Mouse (Mus musculus) lung, embryonic 16.5 days (tissue): ENCODE results near the gene Cic. TPM values are rescaled to one million over a fixed set of nuclear protein-coding genes. Genes with fewer than 3 reads are reported as not detected.

Source experiments
- ATAC-seq: fragments of 200-750 bp; cut with Nextera tagmentation; 2 replicates; pipeline ENCODE4 v1.8.0; 2017; ENCODE audit warnings: low read depth, mild to moderate bottlenecking, moderate library complexity
- H3K27ac ChIP-seq: fragments of 300-500 bp; sonication (generic); 2 replicates; pipeline ENCODE4 v1.5.1; 2014; ENCODE audit warnings: mild to moderate bottlenecking, control low read depth, low read length
- H3K27me3 ChIP-seq: fragments of 300-500 bp; sonication (generic); 2 replicates; pipeline ENCODE4 v1.6.1; 2014; ENCODE audit warnings: low read depth, low read length, mixed read lengths; ENCODE audit not compliant: control insufficient read depth, insufficient read depth
- H3K36me3 ChIP-seq: fragments of 300-500 bp; sonication (generic); 2 replicates; pipeline ENCODE4 v1.6.1; 2014; ENCODE audit warnings: low read length; ENCODE audit not compliant: control insufficient read depth, insufficient read depth
- H3K4me1 ChIP-seq: fragments of 300-500 bp; sonication (generic); replicated peaks from 2 replicates; pipeline ENCODE4 v1.6.1; 2014; ENCODE audit warnings: low read length, mixed read lengths; ENCODE audit not compliant: control insufficient read depth, insufficient read depth
- H3K4me2 ChIP-seq: fragments of 300-500 bp; sonication (generic); 2 replicates; pipeline ENCODE4 v1.6.1; 2014; ENCODE audit warnings: low read depth, low read length, control low read depth
- H3K4me3 ChIP-seq: fragments of 300-500 bp; sonication (generic); 2 replicates; pipeline ENCODE4 v1.5.1; 2014; ENCODE audit warnings: mild to moderate bottlenecking, low read length, control low read depth
- H3K9ac ChIP-seq: fragments of 300-500 bp; sonication (generic); 2 replicates; pipeline ENCODE4 v1.6.1; 2014; ENCODE audit warnings: low read length, control low read depth
- H3K9me3 ChIP-seq: fragments of 300-500 bp; sonication (generic); 2 replicates; pipeline ENCODE4 v1.6.1; 2016; ENCODE audit warnings: low read length; ENCODE audit not compliant: control insufficient read depth
- WGBS: fragments of 180-500 bp; shearing (Covaris S2); extraction: QIAGEN DNeasy Blood & Tissue Kit; methylation state at CpG from one replicate; pipeline ENCODE4 v1.1.7; 2014; 5-methylcytosine and 5-hydroxymethylcytosine counted together
- polyA plus RNA-seq: library from polyadenylated mRNA; unstranded; fragments of >200 nt; fragmentation: Nextera tagmentation; extraction: Ambion mirVana; gene quantifications from 2 replicates; pipeline ENCODE4 v1.2.1, GENCODE M21; 2015

Cic gene
- polyA plus RNA-seq, 1 experiment from 2014 or later = 23.5 TPM

GRCm38 (mm10) chr7:25286989-25287388 is 19.5 kb downstream of the Cic start:
- WGBS = 74% methylated on average over 8 of the region's 8 CpGs
- Histone ChIP-seq H3K9me3 (no peaks in the 10 kb centered on the region), H3K27ac (no peak overlapping the region), H3K4me2 (no peak overlapping the region), H3K27me3 (no peaks in the 10 kb centered on the region), H3K9ac (no peak overlapping the region), H3K36me3 (peaks cover 70% of the 10 kb centered on the region), H3K4me3 (no peak overlapping the region), H3K4me1 (peaks cover 19% of the 10 kb centered on the region)
- ATAC-seq = no peak

DNA sequence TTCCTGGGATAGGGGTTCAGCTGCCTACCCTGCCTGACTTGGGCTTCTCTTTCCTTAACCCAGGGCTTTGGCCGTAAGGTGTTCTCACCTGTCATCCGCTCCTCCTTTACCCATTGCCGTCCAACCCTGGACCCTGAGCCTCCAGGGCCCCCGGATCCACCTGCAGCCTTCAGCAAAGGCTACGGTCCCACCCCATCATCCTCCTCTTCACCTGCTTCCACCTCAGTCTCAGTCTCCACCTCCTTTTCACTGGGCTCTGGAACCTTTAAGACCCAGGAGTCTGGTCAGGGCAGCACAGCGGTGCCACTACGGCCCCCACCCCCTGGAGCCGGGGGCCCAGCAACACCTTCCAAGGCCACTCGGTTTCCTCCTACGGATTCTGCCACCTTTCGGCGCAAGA is 20.5 kb downstream of the Cic start:
- Histone ChIP-seq H3K27ac (no peak overlapping the region), H3K9me3 (no peaks in the 10 kb centered on the region), H3K4me2 (no peak overlapping the region), H3K4me1 (peaks cover 17% of the 10 kb centered on the region), H3K36me3 (peaks cover 78% of the 10 kb centered on the region), H3K27me3 (no peaks in the 10 kb centered on the region), H3K4me3 (no peak overlapping the region), H3K9ac (no peak overlapping the region)
- 89% methylated on average over 12 of the region's 12 CpGs for WGBS
- ATAC-seq = no peak

DNA sequence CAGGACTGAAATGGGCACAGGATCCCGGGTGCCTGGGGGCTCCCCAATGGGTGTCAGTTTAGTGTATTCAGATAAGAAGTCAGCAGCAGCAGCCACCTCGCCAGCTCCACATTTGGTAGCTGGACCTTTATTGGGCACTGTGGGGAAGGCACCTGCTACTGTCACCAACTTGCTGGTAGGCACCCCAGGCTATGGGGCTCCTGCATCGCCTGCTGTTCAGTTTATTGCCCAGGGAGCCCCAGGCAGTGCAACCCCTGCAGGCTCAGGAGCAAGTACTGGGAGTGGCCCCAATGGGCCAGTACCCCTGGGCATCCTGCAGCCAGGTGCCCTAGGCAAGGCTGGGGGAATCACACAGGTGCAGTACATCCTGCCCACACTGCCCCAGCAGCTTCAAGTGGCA is 21.2 kb downstream of the Cic start:
- H3K4me2 ChIP-seq = no peak overlapping the region
- no peak overlapping the region for H3K9ac ChIP-seq
- no peaks in the 10 kb centered on the region for H3K27me3 ChIP-seq
- no peaks in the 10 kb centered on the region for H3K9me3 ChIP-seq
- H3K4me1 ChIP-seq = peaks cover 10% of the 10 kb centered on the region
- H3K36me3 ChIP-seq = peaks cover 84% of the 10 kb centered on the region
- no peak for ATAC-seq
- no peak overlapping the region for H3K27ac ChIP-seq
- H3K4me3 ChIP-seq = no peak overlapping the region
- WGBS = 87% methylated on average over 3 of the region's 3 CpGs

DNA sequence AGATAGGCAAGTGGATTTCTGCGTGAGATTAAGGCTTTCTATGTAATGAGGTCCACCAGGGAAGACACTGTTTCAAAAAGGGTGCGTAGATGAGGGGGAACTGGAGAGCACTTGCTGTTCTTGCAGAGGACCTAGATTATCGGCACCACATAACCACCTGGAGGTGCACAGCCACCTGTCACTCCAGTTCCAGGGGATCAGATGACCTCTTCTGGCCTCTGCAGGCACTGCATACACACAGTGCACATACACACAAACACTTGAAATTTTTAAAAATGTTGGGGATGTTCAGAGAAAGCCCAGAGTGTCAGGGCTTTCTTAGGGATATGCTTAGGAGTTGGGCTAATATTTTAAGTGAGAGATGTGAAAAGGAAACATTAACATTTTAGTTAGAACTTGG is 22.4 kb downstream of the Cic start:
- Histone ChIP-seq H3K9me3 (no peaks in the 10 kb centered on the region), H3K27ac (no peak overlapping the region), H3K9ac (no peak overlapping the region), H3K4me2 (no peak overlapping the region), H3K36me3 (peaks cover 90% of the 10 kb centered on the region), H3K4me1 (no peaks in the 10 kb centered on the region), H3K4me3 (no peak overlapping the region), H3K27me3 (no peaks in the 10 kb centered on the region)
- 92% methylated on average over 3 of the region's 3 CpGs for WGBS
- ATAC-seq = no peak

- 93% methylated on average over 1 of the region's 1 CpGs for WGBS
- 0 out of 2 replicates have a peak, but pooled peaks have one; percentile 5 for ATAC-seq
- H3K36me3 ChIP-seq = peaks cover 84% of the 10 kb centered on the region
- no peak overlapping the region for H3K27ac ChIP-seq
- H3K27me3 ChIP-seq = no peaks in the 10 kb centered on the region
- H3K9me3 ChIP-seq = no peaks in the 10 kb centered on the region
- H3K9ac ChIP-seq = no peak overlapping the region
- H3K4me2 ChIP-seq = no peak overlapping the region
- no peak overlapping the region for H3K4me3 ChIP-seq
- H3K4me1 ChIP-seq = no peaks in the 10 kb centered on the region
These were observed 23.0 kb downstream of the Cic start for GRCm38 (mm10) chr7:25290463-25290862.

GRCm38 (mm10) chr7:25290911-25291310 is 23.4 kb downstream of the Cic start:
- Histone ChIP-seq H3K4me3 (no peak overlapping the region), H3K9me3 (no peaks in the 10 kb centered on the region), H3K36me3 (peaks cover 80% of the 10 kb centered on the region), H3K4me1 (no peaks in the 10 kb centered on the region; the same call in 1 of the 2 replicates), H3K9ac (no peak overlapping the region), H3K27ac (no peak overlapping the region), H3K27me3 (no peaks in the 10 kb centered on the region), H3K4me2 (no peak overlapping the region)
- ATAC-seq = peak; percentile 16; the same call in 1 of the 2 replicates
- WGBS = 80% methylated on average over 2 of the region's 2 CpGs

DNA sequence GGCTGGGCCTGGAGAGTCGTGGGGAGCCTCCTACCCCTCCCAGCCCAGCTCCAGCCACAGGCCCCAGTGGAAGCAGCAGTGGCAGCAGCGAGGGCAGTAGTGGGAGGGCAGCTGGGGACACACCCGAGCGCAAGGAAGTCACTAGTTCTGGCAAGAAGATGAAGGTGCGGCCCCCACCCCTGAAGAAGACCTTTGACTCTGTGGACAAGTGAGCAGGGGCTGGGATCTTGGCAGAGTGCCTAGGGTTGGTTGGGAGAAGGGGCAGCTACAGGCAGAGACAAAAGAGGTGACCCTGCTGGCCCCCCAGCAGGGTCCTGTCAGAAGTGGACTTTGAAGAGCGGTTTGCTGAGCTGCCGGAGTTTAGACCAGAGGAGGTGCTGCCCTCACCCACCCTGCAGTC is 24.6 kb downstream of the Cic start:
- Histone ChIP-seq H3K9ac (no peak overlapping the region), H3K27me3 (no peaks in the 10 kb centered on the region), H3K4me3 (no peak overlapping the region), H3K36me3 (peaks cover 69% of the 10 kb centered on the region), H3K27ac (no peak overlapping the region), H3K4me2 (no peak overlapping the region), H3K9me3 (no peaks in the 10 kb centered on the region), H3K4me1 (peaks cover 10% of the 10 kb centered on the region)
- no peak for ATAC-seq
- 61% methylated on average over 7 of the region's 7 CpGs for whole genome bisulfite sequencing

DNA sequence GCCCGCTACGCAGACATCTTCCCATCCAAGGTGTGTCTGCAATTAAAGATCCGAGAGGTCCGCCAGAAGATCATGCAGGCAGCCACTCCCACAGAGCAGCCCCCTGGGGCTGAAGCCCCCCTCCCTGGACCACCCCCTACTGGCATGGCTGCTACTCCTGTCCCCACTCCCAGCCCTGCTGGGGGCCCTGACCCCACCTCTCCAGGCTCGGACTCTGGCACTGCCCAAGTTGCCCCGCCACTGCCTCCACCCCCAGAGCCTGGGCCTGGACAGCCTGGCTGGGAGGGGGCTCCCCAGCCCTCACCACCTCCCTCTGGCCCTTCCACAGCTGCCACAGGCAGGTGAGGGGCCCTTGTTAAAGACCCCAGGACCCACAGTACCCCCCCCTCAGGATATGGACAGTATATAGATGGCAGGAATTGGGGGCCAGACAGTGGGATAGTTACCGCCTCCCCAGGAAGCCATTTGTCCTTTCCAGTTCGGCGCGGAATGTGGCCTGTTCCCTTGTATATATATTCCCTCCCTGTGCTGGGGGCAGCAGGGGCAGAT is 25.8 kb downstream of the Cic start:
- H3K36me3 ChIP-seq = peaks cover 58% of the 10 kb centered on the region
- no peak overlapping the region for H3K9ac ChIP-seq
- peaks cover 11% of the 10 kb centered on the region for H3K4me1 ChIP-seq
- no peak for ATAC-seq
- no peaks in the 10 kb centered on the region for H3K9me3 ChIP-seq
- no peak overlapping the region for H3K4me2 ChIP-seq
- H3K27ac ChIP-seq = no peak overlapping the region
- no peak overlapping the region for H3K4me3 ChIP-seq
- H3K27me3 ChIP-seq = no peaks in the 10 kb centered on the region
- 76% methylated on average over 10 of the region's 10 CpGs for WGBS

GRCm38 (mm10) chr7:25294495-25294894 is 27.0 kb downstream of the Cic start:
- Histone ChIP-seq H3K4me1 (peaks cover 12% of the 10 kb centered on the region), H3K36me3 (peaks cover 46% of the 10 kb centered on the region), H3K9ac (no peak overlapping the region), H3K4me3 (no peak overlapping the region), H3K27ac (no peak overlapping the region), H3K9me3 (no peaks in the 10 kb centered on the region), H3K4me2 (no peak overlapping the region), H3K27me3 (no peaks in the 10 kb centered on the region)
- ATAC-seq = no peak
- WGBS = 86% methylated on average over 4 of the region's 4 CpGs
